Mouse (Mus musculus) neural tube, embryonic 11.5 days (tissue): ENCODE measurements around the gene Samd4b. TPM values are rescaled to one million over a fixed set of nuclear protein-coding genes. Genes with fewer than 3 reads are reported as not detected.

ENCODE experiments used
- ATAC-seq: fragments of 200-750 bp; cut with Nextera tagmentation; 2 replicates; pipeline ENCODE4 v1.8.0; 2017; ENCODE audit warnings: moderate number of reproducible peaks, mild to moderate bottlenecking, moderate TSS enrichment, moderate library complexity; ENCODE audit not compliant: insufficient read depth, low FRiP score, low TSS enrichment
- DNase-seq: peaks from one replicate; pipeline ENCODE4 v3.0.0-alpha.2; 2015; ENCODE audit warnings: low spot score
- H3K27ac ChIP-seq: fragments of 300-500 bp; sonication (generic); 2 replicates; pipeline ENCODE4 v1.5.1; 2014; ENCODE audit warnings: low read depth, mild to moderate bottlenecking, low read length
- H3K27me3 ChIP-seq: fragments of 300-500 bp; sonication (generic); 2 replicates; pipeline ENCODE4 v1.6.1; 2014; ENCODE audit warnings: mild to moderate bottlenecking, low read length, mixed read lengths; ENCODE audit not compliant: control insufficient read depth, insufficient read depth
- H3K36me3 ChIP-seq: fragments of 300-500 bp; sonication (generic); 2 replicates; pipeline ENCODE4 v1.6.1; 2014; ENCODE audit warnings: mild to moderate bottlenecking, low read length, moderate library complexity, mixed read lengths; ENCODE audit not compliant: control insufficient read depth, insufficient read depth
- H3K4me1 ChIP-seq: fragments of 300-500 bp; sonication (generic); 2 replicates; pipeline ENCODE4 v1.6.1; 2014; ENCODE audit warnings: low read length, mixed read lengths; ENCODE audit not compliant: control insufficient read depth, insufficient read depth
- H3K4me2 ChIP-seq: fragments of 300-500 bp; sonication (generic); 2 replicates; pipeline ENCODE4 v1.6.1; 2014; ENCODE audit warnings: low read depth, mild to moderate bottlenecking, moderate library complexity
- H3K4me3 ChIP-seq: fragments of 300-500 bp; sonication (generic); 2 replicates; pipeline ENCODE4 v1.5.1; 2014; ENCODE audit warnings: low read depth, low read length
- H3K9ac ChIP-seq: fragments of 300-500 bp; sonication (generic); 2 replicates; pipeline ENCODE4 v1.6.1; 2014; ENCODE audit warnings: mild to moderate bottlenecking, low read length
- H3K9me3 ChIP-seq: fragments of 300-500 bp; sonication (generic); 2 replicates; pipeline ENCODE4 v1.6.1; 2016; ENCODE audit warnings: low read length; ENCODE audit not compliant: control insufficient read depth
- WGBS: fragments of 180-500 bp; shearing (Covaris S2); extraction: QIAGEN DNeasy Blood & Tissue Kit; methylation state at CpG from one replicate; pipeline ENCODE4 v1.1.7; 2014; 5-methylcytosine and 5-hydroxymethylcytosine counted together
- polyA plus RNA-seq: library from polyadenylated mRNA; unstranded; fragments of >200 nt; fragmentation: Nextera tagmentation; extraction: Ambion mirVana; gene quantifications from 2 replicates; pipeline ENCODE4 v1.2.1, GENCODE M21; 2014

Samd4b gene
- polyA plus RNA-seq, 1 experiment from 2014 or later, result 37.8 TPM

DNA sequence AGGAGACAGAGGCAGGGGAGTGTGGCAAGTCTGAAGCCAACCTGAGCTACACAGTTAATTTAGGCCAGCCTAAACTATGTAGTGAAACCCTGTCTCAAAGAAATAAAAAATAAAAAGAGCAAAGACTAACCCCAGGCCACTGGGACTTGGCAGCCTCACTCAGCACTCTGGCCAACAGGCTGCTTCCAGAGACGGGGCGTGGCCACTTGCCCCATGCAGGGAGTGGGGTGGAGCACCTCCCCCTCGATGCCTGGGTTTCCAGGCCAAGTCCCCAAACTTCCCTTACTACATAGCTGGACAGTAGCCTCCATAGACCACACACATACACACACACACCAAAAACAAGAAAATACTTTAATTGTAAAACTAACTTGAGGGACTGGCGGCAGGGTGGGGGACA is 39.5 kb downstream of the Samd4b start:
- H3K4me3 ChIP-seq, result no peak overlapping the region
- WGBS, result 43% methylated on average over 4 of the region's 4 CpGs
- H3K36me3 ChIP-seq, result peaks cover 6% of the 10 kb centered on the region
- DNase-seq (no peak), ATAC-seq (no peak)
- H3K27me3 ChIP-seq, result no peaks in the 10 kb centered on the region
- H3K4me1 ChIP-seq, result no peaks in the 10 kb centered on the region
- H3K27ac ChIP-seq, result no peak overlapping the region
- H3K9ac ChIP-seq, result no peak overlapping the region
- H3K9me3 ChIP-seq, result no peaks in the 10 kb centered on the region
- no peak overlapping the region for H3K4me2 ChIP-seq

DNA sequence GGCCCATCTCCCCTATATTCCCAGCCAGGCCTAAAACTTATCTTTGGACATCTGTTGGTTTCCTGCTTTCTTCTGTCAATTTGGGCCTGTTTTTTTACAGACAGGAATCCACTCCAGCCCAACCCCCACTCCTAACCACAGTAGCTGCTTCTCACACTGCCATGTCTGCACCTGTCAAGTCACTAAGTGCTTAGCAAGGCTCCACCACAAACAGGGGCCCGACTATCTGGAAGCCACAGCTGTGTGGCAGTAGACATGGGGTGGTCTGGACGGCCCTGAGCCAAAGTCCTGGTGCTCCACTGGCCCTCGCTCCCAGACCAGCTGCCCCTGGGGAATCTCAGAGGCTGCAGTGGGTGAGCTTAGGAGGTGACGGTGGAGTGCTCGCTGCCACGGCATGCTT is 40.2 kb downstream of the Samd4b start:
- Histone ChIP-seq H3K9ac (no peak overlapping the region), H3K27ac (no peak overlapping the region), H3K4me1 (no peaks in the 10 kb centered on the region), H3K4me3 (no peak overlapping the region), H3K9me3 (no peaks in the 10 kb centered on the region), H3K36me3 (peaks cover 6% of the 10 kb centered on the region), H3K27me3 (no peaks in the 10 kb centered on the region), H3K4me2 (no peak overlapping the region)
- ATAC-seq (no peak), DNase-seq (no peak)
- WGBS, result 70% methylated on average over 6 of the region's 6 CpGs

DNA sequence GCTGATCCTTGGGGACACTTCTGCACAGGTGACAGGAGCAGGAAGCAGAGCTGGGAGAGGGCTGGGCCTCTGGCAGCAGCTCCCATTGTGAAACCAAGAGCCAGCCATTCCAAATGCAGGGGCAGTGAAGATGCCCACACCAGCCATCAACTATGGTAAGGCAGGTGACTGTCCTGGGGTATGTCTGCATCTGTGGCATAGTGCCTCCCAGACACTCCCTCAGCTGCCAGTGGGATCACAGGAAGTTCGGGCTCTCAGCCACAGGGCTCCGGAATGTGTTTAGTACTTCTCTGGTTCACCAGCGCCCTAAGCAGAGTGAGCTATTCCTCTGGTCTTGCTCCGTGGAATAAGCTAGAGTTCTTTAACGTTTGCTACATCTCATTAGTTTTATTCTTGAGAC is 40.9 kb downstream of the Samd4b start:
- H3K36me3 ChIP-seq, result peaks cover 3% of the 10 kb centered on the region
- H3K9ac ChIP-seq, result no peak overlapping the region
- no peak overlapping the region for H3K4me2 ChIP-seq
- ATAC-seq, result no peak
- no peak overlapping the region for H3K27ac ChIP-seq
- H3K4me3 ChIP-seq, result no peak overlapping the region
- DNase-seq, result no peak
- no peaks in the 10 kb centered on the region for H3K4me1 ChIP-seq
- WGBS, result 79% methylated on average over 5 of the region's 5 CpGs
- no peaks in the 10 kb centered on the region for H3K27me3 ChIP-seq
- H3K9me3 ChIP-seq, result no peaks in the 10 kb centered on the region

GRCm38 (mm10) chr7:28555939-28556535 is 41.9 kb downstream of the Samd4b start:
- Histone ChIP-seq H3K27ac (no peak overlapping the region), H3K4me1 (no peaks in the 10 kb centered on the region), H3K9me3 (no peaks in the 10 kb centered on the region), H3K4me3 (no peak overlapping the region), H3K27me3 (no peaks in the 10 kb centered on the region), H3K36me3 (peaks cover 3% of the 10 kb centered on the region), H3K9ac (no peak overlapping the region), H3K4me2 (no peak overlapping the region)
- 22% methylated on average over 5 of the region's 5 CpGs for WGBS
- DNase-seq (no peak), ATAC-seq (no peak)

GRCm38 (mm10) chr7:28553076-28553475 is 44.9 kb downstream of the Samd4b start:
- Histone ChIP-seq H3K27me3 (no peaks in the 10 kb centered on the region), H3K4me3 (no peak overlapping the region), H3K9ac (no peak overlapping the region), H3K27ac (no peak overlapping the region), H3K4me2 (no peak overlapping the region), H3K4me1 (no peaks in the 10 kb centered on the region), H3K36me3 (no peaks in the 10 kb centered on the region), H3K9me3 (no peaks in the 10 kb centered on the region)
- DNase-seq (no peak), ATAC-seq (no peak)
- WGBS, result 82% methylated on average over 6 of the region's 6 CpGs

GRCm38 (mm10) chr7:28547628-28548027 is 50.3 kb downstream of the Samd4b start:
- ATAC-seq (no peak), DNase-seq (no peak)
- Histone ChIP-seq H3K9ac (no peak overlapping the region), H3K27ac (no peak overlapping the region), H3K9me3 (no peaks in the 10 kb centered on the region), H3K27me3 (peaks cover 27% of the 10 kb centered on the region), H3K36me3 (no peaks in the 10 kb centered on the region), H3K4me2 (no peak overlapping the region), H3K4me1 (peaks cover 3% of the 10 kb centered on the region; the same call in 1 of the 2 replicates), H3K4me3 (no peak overlapping the region)
- WGBS, result 81% methylated on average over 7 of the region's 7 CpGs

DNA sequence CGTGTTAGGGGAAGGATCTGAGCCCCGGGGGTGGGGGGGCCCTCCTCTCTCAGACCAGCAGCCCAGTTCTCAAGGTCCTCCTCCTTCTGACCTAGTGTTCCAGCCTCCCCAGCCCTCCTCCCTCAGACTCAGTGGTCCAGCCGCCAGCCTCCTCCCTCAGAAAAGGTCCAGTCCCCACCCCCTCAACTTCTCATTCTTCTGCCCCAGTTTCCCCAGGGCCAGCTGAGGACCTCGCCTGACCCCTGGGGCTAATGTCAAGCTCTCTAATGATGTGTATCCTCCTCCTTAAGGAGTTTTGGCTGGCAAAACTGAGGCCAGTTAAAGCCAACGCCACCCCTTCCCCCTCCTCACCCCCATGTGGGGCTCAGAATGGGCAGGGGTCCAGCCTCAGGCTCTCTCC is 50.8 kb downstream of the Samd4b start, which contains the start of gene Nccrp1:
Gene Nccrp1, minus strand, starts transcription at position 101 of the 400 bp plus-strand sequence.
- WGBS, result 7% methylated on average over 5 of the region's 5 CpGs
- H3K4me2 ChIP-seq, result peak within 1 kb of the TSS; percentile 47
- no peak within 1 kb of the TSS for H3K27ac ChIP-seq
- peak within 1 kb of the TSS; percentile 24 for H3K4me3 ChIP-seq
- no peaks in the 10 kb centered on the region for H3K9me3 ChIP-seq
- peak within 1 kb of the TSS; percentile 38; the same call in 1 of the 2 replicates for H3K9ac ChIP-seq
- H3K36me3 ChIP-seq, result no peaks in the 10 kb centered on the region
- ATAC-seq (no peak), DNase-seq (no peak)
- H3K27me3 ChIP-seq, result peaks cover 27% of the 10 kb centered on the region
- H3K4me1 ChIP-seq, result peaks cover 3% of the 10 kb centered on the region; the same call in 1 of the 2 replicates

- no peaks in the 10 kb centered on the region for H3K36me3 ChIP-seq
- H3K4me1 ChIP-seq, result peaks cover 3% of the 10 kb centered on the region; the same call in 1 of the 2 replicates
- peak overlapping the region; percentile 24 for H3K4me3 ChIP-seq
- H3K9ac ChIP-seq, result peak overlapping the region; percentile 38; the same call in 1 of the 2 replicates
- WGBS, result 2% methylated on average over 22 of the region's 22 CpGs
- peak; percentile 20 for DNase-seq
- no peak overlapping the region for H3K27ac ChIP-seq
- peak overlapping the region; percentile 47 for H3K4me2 ChIP-seq
- ATAC-seq, result no peak
- no peaks in the 10 kb centered on the region for H3K9me3 ChIP-seq
- peaks cover 27% of the 10 kb centered on the region for H3K27me3 ChIP-seq
These were observed 51.3 kb downstream of the Samd4b start for GRCm38 (mm10) chr7:28546649-28547048.

- Histone ChIP-seq H3K9me3 (no peaks in the 10 kb centered on the region), H3K27me3 (peaks cover 27% of the 10 kb centered on the region), H3K36me3 (no peaks in the 10 kb centered on the region), H3K4me1 (peaks cover 3% of the 10 kb centered on the region; the same call in 1 of the 2 replicates), H3K9ac (no peak overlapping the region), H3K4me2 (no peak overlapping the region), H3K4me3 (no peak overlapping the region), H3K27ac (no peak overlapping the region)
- DNase-seq (no peak), ATAC-seq (no peak)
- whole genome bisulfite sequencing, result 42% methylated on average over 7 of the region's 7 CpGs
These were observed 52.1 kb downstream of the Samd4b start for GRCm38 (mm10) chr7:28545891-28546210.
